Mouse (Mus musculus) G1E (cell line): ENCODE data around the gene Atg10.

Experiments used
- CTCF ChIP-seq: IDR thresholded peaks from 2 replicates; pipeline ENCODE4 v1.5.1; 2012; ENCODE audit warnings: low read depth, low read length, inconsistent platforms, mixed read lengths
- GATA1 ChIP-seq: IDR thresholded peaks from 2 replicates; pipeline ENCODE4 v1.6.1; 2012; ENCODE audit warnings: borderline replicate concordance, low read length, inconsistent platforms, mixed read lengths
- POLR2AphosphoS5 ChIP-seq: IDR thresholded peaks from 2 replicates; pipeline ENCODE4 v1.6.1; 2012; ENCODE audit warnings: low read depth, low read length, inconsistent platforms; ENCODE audit not compliant: insufficient replicate concordance
- TAL1 ChIP-seq: conservative IDR thresholded peaks from 2 replicates; pipeline ENCODE4 v1.6.1; 2012; ENCODE audit warnings: low read depth, low read length, inconsistent platforms, mixed read lengths

- TF ChIP-seq CTCF (no peak), GATA1 (no peak), POLR2AphosphoS5 (no peak), TAL1 (no peak)
Measured at GRCm38 (mm10) chr13:90933256-90933655, 290.5 kb downstream of the Atg10 start.
